Mouse (Mus musculus) ovary, postnatal 14 days (tissue): ENCODE data around the gene Tspan10.

Experiments
- DNase-seq: peaks from one replicate; pipeline ENCODE4 v3.0.0; 2022; ENCODE audit warnings: low spot score

Gene Tspan10

DNA sequence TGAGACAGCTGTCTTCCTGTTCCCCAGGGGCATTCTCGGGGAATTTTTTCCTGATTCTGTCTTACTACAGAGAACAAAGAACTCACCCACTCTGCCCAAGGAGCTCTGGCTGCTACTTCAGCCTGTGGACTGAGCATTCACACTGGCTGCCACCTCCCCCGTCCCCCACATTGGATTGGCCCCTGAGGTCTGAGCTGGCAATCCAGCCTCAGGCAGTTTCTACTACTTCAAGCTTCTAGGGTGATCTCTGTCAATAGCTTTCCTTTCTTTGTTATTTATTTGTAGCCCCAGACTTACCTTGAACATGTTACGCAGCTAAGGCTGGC lies 50.4 kb downstream of the Tspan10 start:
- DNase-seq: no peak

DNA sequence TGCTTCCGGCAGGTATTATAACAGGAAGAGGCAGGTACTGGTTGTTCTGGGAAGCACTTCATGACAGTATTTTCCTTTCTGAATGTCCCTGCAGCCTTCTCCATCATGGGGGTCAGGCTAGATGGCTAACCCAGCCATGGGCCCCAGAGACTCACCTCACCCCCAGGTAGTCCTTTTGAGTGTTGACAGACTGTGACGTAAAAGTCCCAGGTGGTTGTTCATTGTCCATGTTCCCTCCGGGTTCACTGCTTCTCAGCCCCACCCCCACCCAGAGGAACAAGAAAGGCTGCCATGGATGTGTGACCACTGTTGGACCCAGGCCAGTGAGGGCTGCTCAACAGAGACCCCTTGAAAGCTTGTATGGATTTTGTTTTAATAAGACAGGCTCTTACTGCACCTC lies 50.9 kb downstream of the Tspan10 start:
- no peak for DNase-seq

DNA sequence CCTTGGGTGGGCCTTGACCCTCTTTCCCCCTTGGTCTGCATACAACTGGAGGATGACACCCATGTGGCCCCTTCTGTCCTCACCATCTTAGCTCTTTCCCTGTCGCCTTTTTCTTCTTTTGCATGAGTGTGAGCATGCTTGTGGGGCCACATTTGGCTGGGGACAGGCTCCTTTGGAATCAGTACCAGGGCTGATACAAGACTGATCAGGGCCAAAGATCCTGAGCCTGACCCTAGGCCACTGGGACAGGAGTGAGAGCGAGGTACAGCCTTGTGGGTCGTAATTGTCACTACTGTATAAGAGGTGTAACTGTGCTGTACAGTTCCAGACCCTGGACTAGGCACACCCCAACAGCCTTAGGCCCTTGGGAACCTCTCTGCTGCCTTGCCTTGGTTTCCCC lies 51.5 kb downstream of the Tspan10 start:
- DNase-seq: no peak
